Mouse (Mus musculus) mouse embryonic stem cell (cell line): ENCODE results near the gene Fam83d.
"Not testable (repeated sequence)": the region's sequence is repeated elsewhere in the genome, so short reads cannot be mapped to it uniquely, and the experiment has no call there.

Experiments
- in situ Hi-C, 2 experiments: fragments of 300-500 bp; cut with MboI; formaldehyde crosslinking; loops; 1 replicate in 1 of 2; 3 replicates in 1 of 2; pipeline ENCODE4 v1.14.3; 2019 to 2020; ENCODE audit warnings: low sequenced_read_pairs in 2 of 2, low pct_unique_long_range_greater_than_20kb in 1 of 2, mixed read lengths in 1 of 2; ENCODE audit not compliant: unreplicated experiment in 1 of 2

The Fam83d gene

GRCm38 (mm10) chr2:158767742-158768339 is at the start of gene Fam83d:
Gene Fam83d, plus strand, starts transcription at chr2:158768093.
- in situ Hi-C loops = no loop called here

DNA sequence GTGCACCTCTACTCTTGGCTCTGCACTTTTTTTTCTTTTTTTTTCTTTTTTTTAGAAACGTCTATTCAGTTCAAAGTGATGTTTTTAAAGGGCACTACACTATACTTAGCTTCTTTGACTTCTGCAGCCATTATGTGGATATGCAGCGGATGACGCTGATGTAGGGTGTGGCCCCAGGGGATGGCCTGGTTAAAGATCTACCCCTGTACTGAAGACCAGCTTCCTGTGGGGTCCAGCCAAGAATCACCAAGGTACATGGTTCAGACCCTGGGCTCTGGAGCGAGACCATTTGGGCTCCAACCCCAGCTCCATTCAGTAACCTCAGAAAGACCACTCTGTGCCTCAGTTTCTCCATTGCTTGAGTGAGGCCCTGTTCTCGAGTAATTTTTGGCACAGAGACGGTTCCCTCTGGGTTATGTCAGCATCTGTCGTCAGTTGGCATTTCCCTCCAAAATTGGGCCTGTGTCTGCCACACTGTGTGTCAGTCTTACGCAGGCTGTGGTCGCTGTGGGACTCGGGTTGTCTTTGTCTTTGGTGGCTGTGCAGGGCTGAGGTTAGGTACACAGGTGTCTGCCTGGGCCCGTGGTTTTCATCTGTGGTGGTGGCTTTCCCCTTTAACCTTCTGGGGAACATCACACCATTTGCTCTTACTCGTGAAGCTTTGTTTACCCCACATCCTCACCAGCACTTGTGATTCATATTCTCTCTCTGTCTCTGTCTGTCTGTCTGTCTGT is 48.9 kb upstream of the Fam83d start:
- in situ Hi-C loops = no loop called here

- in situ Hi-C loops = no loop called here
These were observed 47.0 kb upstream of the Fam83d start for GRCm38 (mm10) chr2:158720715-158721370.

DNA sequence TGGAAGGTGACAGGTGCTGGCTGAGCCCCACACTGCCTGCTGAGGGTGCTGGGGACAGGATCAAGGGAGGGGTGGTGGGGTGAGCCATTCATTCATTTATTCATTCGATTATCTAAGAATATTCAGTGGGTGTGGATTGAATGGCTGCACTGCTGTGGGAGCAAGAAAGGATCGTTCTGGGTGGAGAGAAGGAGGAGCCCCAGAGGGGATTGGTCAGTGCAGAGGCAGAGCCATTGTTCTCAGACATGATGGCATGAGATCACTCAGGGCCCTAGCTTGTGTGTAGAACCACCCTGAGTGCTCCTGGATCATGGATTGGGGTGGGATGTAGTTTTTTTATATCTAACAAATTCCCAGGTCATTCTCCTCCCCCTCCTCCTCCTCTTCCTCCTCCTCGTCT is 46.4 kb upstream of the Fam83d start:
- in situ Hi-C loops = no loop called here

GRCm38 (mm10) chr2:158722135-158722534 is 45.8 kb upstream of the Fam83d start:
- in situ Hi-C loops = no loop called here

- in situ Hi-C loops = no loop called here
These were observed 44.8 kb upstream of the Fam83d start for GRCm38 (mm10) chr2:158722991-158723551.

- in situ Hi-C loops = no loop called here
These were observed 44.1 kb upstream of the Fam83d start for GRCm38 (mm10) chr2:158723806-158724205.

- in situ Hi-C loops = no loop called here
These were observed 41.6 kb upstream of the Fam83d start for GRCm38 (mm10) chr2:158726252-158726651.

DNA sequence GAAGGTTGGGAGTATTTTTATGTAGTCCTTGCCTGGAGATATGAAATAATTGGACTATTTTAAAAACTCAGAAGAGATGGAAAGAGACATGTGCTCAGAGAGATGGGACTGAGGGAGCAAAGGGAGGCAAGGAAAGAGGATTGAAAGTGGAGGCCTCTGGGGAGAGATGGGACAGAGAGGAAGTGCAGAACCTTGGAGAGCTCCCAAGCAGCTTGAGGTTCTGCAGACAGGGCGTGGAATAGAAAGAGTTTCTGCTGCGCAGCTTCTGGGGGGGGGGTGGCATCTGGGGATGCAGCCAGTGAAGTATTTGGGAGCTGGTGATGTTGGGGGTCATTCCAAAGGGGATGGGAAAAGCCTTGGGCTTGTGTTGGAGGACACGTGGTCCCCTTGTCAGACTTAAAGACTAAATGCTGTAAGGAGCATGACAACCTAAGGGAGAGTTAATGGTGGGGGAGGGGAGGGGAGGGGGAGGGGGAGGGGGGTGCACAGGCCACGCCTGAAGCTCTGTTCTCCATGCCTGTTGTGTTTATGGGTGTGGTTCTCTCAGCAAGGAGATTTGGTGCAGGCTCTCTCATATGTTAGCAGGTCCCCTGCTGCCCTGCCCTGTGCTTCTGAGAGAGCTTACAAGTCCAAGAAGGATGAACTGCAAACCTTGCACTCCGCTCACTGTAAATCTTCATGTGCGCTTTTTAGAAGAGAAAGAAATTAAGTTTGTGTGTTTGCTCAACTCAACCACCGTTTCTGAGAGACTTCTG is 39.7 kb upstream of the Fam83d start:
- in situ Hi-C loops = no loop called here

- in situ Hi-C loops = no loop called here
These were observed 37.0 kb upstream of the Fam83d start for GRCm38 (mm10) chr2:158730896-158731295.

GRCm38 (mm10) chr2:158732521-158732920 is 35.4 kb upstream of the Fam83d start:
- in situ Hi-C loops = no loop called here

DNA sequence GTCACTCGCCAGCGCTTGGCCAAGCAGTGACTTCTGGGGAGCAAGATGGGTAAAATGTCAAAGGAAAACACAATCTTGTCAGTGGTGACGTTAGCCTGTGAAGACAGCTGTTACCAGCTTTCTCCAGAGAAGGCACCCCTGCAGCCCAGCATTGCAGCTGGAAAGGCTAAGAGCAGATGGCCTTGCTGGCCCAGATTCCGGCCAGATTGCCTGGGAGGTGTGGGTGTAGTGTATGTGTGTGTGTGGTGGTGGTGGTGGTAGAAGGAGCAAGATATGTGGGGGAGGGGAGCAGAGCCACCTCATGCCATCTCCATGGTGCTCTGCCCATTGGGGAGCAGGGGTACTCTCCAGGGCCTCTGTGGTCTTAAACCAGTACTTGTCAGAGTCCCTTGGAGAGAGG is 34.8 kb upstream of the Fam83d start:
- in situ Hi-C loops = no loop called here

DNA sequence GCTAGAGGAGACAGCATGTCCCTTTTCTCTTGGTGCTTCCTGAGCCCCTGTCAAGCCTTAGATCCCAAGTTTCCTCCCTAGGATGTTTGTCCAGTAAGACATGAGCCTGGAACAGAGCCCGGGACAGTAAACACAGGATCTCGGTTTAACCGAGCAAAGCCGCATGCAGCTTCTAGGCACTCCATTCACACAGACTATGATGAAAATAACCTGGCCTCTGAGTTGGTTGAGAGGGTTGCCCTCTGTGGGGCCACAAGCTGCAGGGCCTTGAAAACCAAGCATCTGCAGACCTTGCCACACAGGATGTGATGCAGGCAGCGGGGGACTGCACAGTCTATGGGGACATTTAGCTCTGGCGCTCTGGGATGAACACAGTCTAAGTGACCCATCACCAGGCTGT is 34.0 kb upstream of the Fam83d start:
- in situ Hi-C loops = no loop called here

GRCm38 (mm10) chr2:158734500-158735152 is 33.3 kb upstream of the Fam83d start:
- in situ Hi-C loops = no loop called here

GRCm38 (mm10) chr2:158735340-158735739 is 32.6 kb upstream of the Fam83d start:
- in situ Hi-C loops = no loop called here

GRCm38 (mm10) chr2:158736247-158736646 is 31.6 kb upstream of the Fam83d start:
- in situ Hi-C loops = not testable (repeated sequence)

GRCm38 (mm10) chr2:158738591-158738990 is 29.3 kb upstream of the Fam83d start:
- in situ Hi-C loops = no loop called here

DNA sequence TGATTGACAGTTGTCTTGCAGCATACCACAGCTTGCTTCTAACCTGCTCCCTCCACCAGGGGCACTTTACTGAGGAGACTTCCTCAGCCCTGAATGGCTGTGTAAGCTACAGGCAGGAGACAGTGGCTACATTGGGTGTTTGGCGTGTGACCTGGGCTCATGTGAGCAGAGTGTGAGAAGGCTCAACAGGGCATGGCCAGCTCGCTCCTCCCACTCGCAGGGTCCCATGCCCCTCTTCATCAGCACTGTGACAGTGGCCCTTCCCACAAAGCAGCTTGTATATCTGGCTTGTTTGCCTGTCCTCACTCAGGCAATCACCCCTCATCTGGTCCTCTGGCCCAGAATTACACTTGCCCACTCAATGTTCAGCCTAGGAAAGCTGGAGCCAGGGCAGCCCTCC is 28.8 kb upstream of the Fam83d start:
- in situ Hi-C loops = no loop called here
